Mouse (Mus musculus): ENCODE measurements around the gene Slc9a9. TPM values are rescaled to one million over a fixed set of nuclear protein-coding genes. Genes with fewer than 3 reads are reported as not detected.
"Not testable (repeated sequence)": the region's sequence is repeated elsewhere in the genome, so short reads cannot be mapped to it uniquely, and the experiment has no call there.

The Slc9a9 gene
- total RNA-seq (2022), result 1 to 10 TPM in 3 of 4 experiments, under 1 TPM in 1; 0.99 to 1.8 (median 1.5) TPM

- DNase-seq (ENCODE audit: low spot score in 2 of 2), result peak in 1 of 2 experiments; percentile 3
Observed at GRCm38 (mm10) chr9:94669791-94670577, at the start of gene Slc9a9. Slc9a9 (plus strand) TSS chr9:94669909.

- no peak for DNase-seq (ENCODE audit: low spot score in 2 of 2)
Observed at GRCm38 (mm10) chr9:94620342-94620741, 49.4 kb upstream of the Slc9a9 start.

GRCm38 (mm10) chr9:94620846-94621245 is 48.9 kb upstream of the Slc9a9 start:
- no peak for DNase-seq (ENCODE audit: low spot score in 2 of 2)

- DNase-seq (ENCODE audit: low spot score in 2 of 2), result no peak
Observed at GRCm38 (mm10) chr9:94621902-94622301, 47.8 kb upstream of the Slc9a9 start.

GRCm38 (mm10) chr9:94626737-94627136 is 43.0 kb upstream of the Slc9a9 start:
- no peak for DNase-seq (ENCODE audit: low spot score in 2 of 2)

GRCm38 (mm10) chr9:94628948-94629347 is 40.8 kb upstream of the Slc9a9 start:
- DNase-seq (ENCODE audit: low spot score in 2 of 2), result no peak

GRCm38 (mm10) chr9:94634275-94634674 is 35.4 kb upstream of the Slc9a9 start:
- DNase-seq (ENCODE audit: low spot score in 2 of 2), result not testable (repeated sequence)

GRCm38 (mm10) chr9:94645631-94646030 is 24.1 kb upstream of the Slc9a9 start:
- DNase-seq (ENCODE audit: low spot score in 2 of 2), result no peak

GRCm38 (mm10) chr9:94647425-94647824 is 22.3 kb upstream of the Slc9a9 start:
- DNase-seq (ENCODE audit: low spot score in 2 of 2), result no peak

GRCm38 (mm10) chr9:94649991-94650390 is 19.7 kb upstream of the Slc9a9 start:
- no peak for DNase-seq (ENCODE audit: low spot score in 2 of 2)

- DNase-seq (ENCODE audit: low spot score in 2 of 2), result no peak
Observed at GRCm38 (mm10) chr9:94653198-94653597, 16.5 kb upstream of the Slc9a9 start.

- DNase-seq (ENCODE audit: low spot score in 2 of 2), result no peak
Observed at GRCm38 (mm10) chr9:94653827-94654226, 15.9 kb upstream of the Slc9a9 start.

GRCm38 (mm10) chr9:94656265-94656664 is 13.4 kb upstream of the Slc9a9 start:
- no peak for DNase-seq (ENCODE audit: low spot score in 2 of 2)

GRCm38 (mm10) chr9:94659401-94660152 is 10.1 kb upstream of the Slc9a9 start:
- no peak for DNase-seq (ENCODE audit: low spot score in 2 of 2)

- DNase-seq (ENCODE audit: low spot score in 2 of 2), result no peak
Observed at GRCm38 (mm10) chr9:94661768-94662167, 7.9 kb upstream of the Slc9a9 start.

- DNase-seq (ENCODE audit: low spot score in 2 of 2), result no peak
Observed at GRCm38 (mm10) chr9:94665248-94665647, 4.5 kb upstream of the Slc9a9 start.

- peak in 1 of 2 experiments; percentile 8 for DNase-seq (ENCODE audit: low spot score in 2 of 2)
Observed at GRCm38 (mm10) chr9:94668589-94668988, 1.1 kb upstream of the Slc9a9 start.

- no peak for DNase-seq (ENCODE audit: low spot score in 2 of 2)
Observed at GRCm38 (mm10) chr9:94670704-94671103, 995 bp downstream of the Slc9a9 start.

- DNase-seq (ENCODE audit: low spot score in 2 of 2), result no peak
Observed at GRCm38 (mm10) chr9:94674704-94675103, 5.0 kb downstream of the Slc9a9 start.

- DNase-seq (ENCODE audit: low spot score in 2 of 2), result no peak
Observed at GRCm38 (mm10) chr9:94678021-94678655, 8.4 kb downstream of the Slc9a9 start.

- DNase-seq (ENCODE audit: low spot score in 2 of 2), result no peak
Observed at GRCm38 (mm10) chr9:94680468-94681094, 10.9 kb downstream of the Slc9a9 start.

- DNase-seq (ENCODE audit: low spot score in 2 of 2), result peak in 1 of 2 experiments; percentile 64
Observed at GRCm38 (mm10) chr9:94681095-94681487, 11.4 kb downstream of the Slc9a9 start.

Measured in gastrocnemius, adult 8-10 months (tissue).